Mouse (Mus musculus) heart, embryonic 16.5 days (tissue): ENCODE data around the gene Ppp1r9b. TPM values are rescaled to one million over a fixed set of nuclear protein-coding genes. Genes with fewer than 3 reads are reported as not detected.

Experiments used
- ATAC-seq: fragments of 200-750 bp; cut with Nextera tagmentation; replicated peaks from 2 replicates; pipeline ENCODE4 v1.8.0; 2017; ENCODE audit warnings: moderate number of reproducible peaks; ENCODE audit not compliant: insufficient read depth, low FRiP score; ENCODE audit errors: extremely low read depth
- H3K27ac ChIP-seq: fragments of 300-500 bp; sonication (generic); 2 replicates; pipeline ENCODE4 v1.5.1; 2014; ENCODE audit warnings: mild to moderate bottlenecking, low read length, control low read depth, moderate library complexity
- H3K27me3 ChIP-seq: fragments of 300-500 bp; sonication (generic); 2 replicates; pipeline ENCODE4 v1.6.1; 2014; ENCODE audit warnings: low read length, mixed read lengths; ENCODE audit not compliant: control insufficient read depth, insufficient read depth
- H3K36me3 ChIP-seq: fragments of 300-500 bp; sonication (generic); 2 replicates; pipeline ENCODE4 v1.6.1; 2014; ENCODE audit not compliant: control insufficient read depth, insufficient read depth
- H3K4me1 ChIP-seq: fragments of 300-500 bp; sonication (generic); 2 replicates; pipeline ENCODE4 v1.6.1; 2014; ENCODE audit warnings: low read length, mixed read lengths; ENCODE audit not compliant: control insufficient read depth, insufficient read depth
- H3K4me2 ChIP-seq: fragments of 300-500 bp; sonication (generic); 2 replicates; pipeline ENCODE4 v1.6.1; 2014; ENCODE audit warnings: low read depth, mild to moderate bottlenecking, control low read depth, low read length
- H3K4me3 ChIP-seq: fragments of 300-500 bp; sonication (generic); 2 replicates; pipeline ENCODE4 v1.5.1; 2014; ENCODE audit warnings: mild to moderate bottlenecking, control low read depth, low read length
- H3K9ac ChIP-seq: fragments of 300-500 bp; sonication (generic); 2 replicates; pipeline ENCODE4 v1.6.1; 2014; ENCODE audit warnings: low read length, control low read depth
- H3K9me3 ChIP-seq: fragments of 300-500 bp; sonication (generic); replicated peaks from 2 replicates; pipeline ENCODE4 v1.6.1; 2016; ENCODE audit warnings: low read length; ENCODE audit not compliant: control insufficient read depth
- WGBS: fragments of 180-500 bp; shearing (Covaris S2); extraction: QIAGEN DNeasy Blood & Tissue Kit; methylation state at CpG from one replicate; pipeline ENCODE4 v1.1.7; 2014; 5-methylcytosine and 5-hydroxymethylcytosine counted together
- polyA plus RNA-seq: library from polyadenylated mRNA; unstranded; fragments of >200 nt; fragmentation: Nextera tagmentation; extraction: Ambion mirVana; gene quantifications from 2 replicates; pipeline ENCODE4 v1.2.1, GENCODE M21; 2015

Gene Ppp1r9b
- polyA plus RNA-seq, 1 experiment from 2014 or later: 5.8 TPM

- peak overlapping the region; percentile 80 for H3K4me2 ChIP-seq
- peaks cover 17% of the 10 kb centered on the region for H3K36me3 ChIP-seq
- H3K4me1 ChIP-seq: peaks cover 13% of the 10 kb centered on the region
- H3K27ac ChIP-seq: peak overlapping the region; percentile 96
- ATAC-seq: peak; percentile 69
- WGBS: 2% methylated on average over 20 of the region's 20 CpGs
- H3K4me3 ChIP-seq: peak overlapping the region; percentile 92
- H3K27me3 ChIP-seq: no peaks in the 10 kb centered on the region
- no peaks in the 10 kb centered on the region for H3K9me3 ChIP-seq
- peak overlapping the region; percentile 95 for H3K9ac ChIP-seq
Observed at GRCm38 (mm10) chr11:95040491-95041138, 49.8 kb downstream of the Ppp1r9b start.

- under 1% methylated on average over 41 of the region's 41 CpGs for WGBS
- Histone ChIP-seq H3K4me2 (peak within 1 kb of the TSS; percentile 80), H3K27me3 (no peaks in the 10 kb centered on the region), H3K36me3 (peaks cover 15% of the 10 kb centered on the region), H3K27ac (peak within 1 kb of the TSS; percentile 96), H3K9me3 (no peaks in the 10 kb centered on the region), H3K4me1 (peaks cover 13% of the 10 kb centered on the region), H3K4me3 (peak within 1 kb of the TSS; percentile 92), H3K9ac (peak within 1 kb of the TSS; percentile 95)
- ATAC-seq: peak; percentile 95
Observed at GRCm38 (mm10) chr11:95041139-95041609, 50.3 kb downstream of the Ppp1r9b start, which contains the start of gene Pdk2. TSS of gene Pdk2 (minus strand) at chr11:95041354.

GRCm38 (mm10) chr11:95042096-95042495, 51.3 kb downstream of the Ppp1r9b start:
- H3K4me2 ChIP-seq: peak overlapping the region; percentile 80
- H3K9ac ChIP-seq: peak overlapping the region; percentile 62
- no peak for ATAC-seq
- no peaks in the 10 kb centered on the region for H3K27me3 ChIP-seq
- H3K9me3 ChIP-seq: no peaks in the 10 kb centered on the region
- under 1% methylated on average over 11 of the region's 11 CpGs for WGBS
- H3K4me3 ChIP-seq: peak overlapping the region; percentile 92
- H3K36me3 ChIP-seq: peaks cover 7% of the 10 kb centered on the region
- H3K4me1 ChIP-seq: peaks cover 13% of the 10 kb centered on the region
- H3K27ac ChIP-seq: peak overlapping the region; percentile 77

GRCm38 (mm10) chr11:95043060-95043459, 52.2 kb downstream of the Ppp1r9b start:
- Histone ChIP-seq H3K4me1 (peaks cover 13% of the 10 kb centered on the region), H3K9me3 (no peaks in the 10 kb centered on the region), H3K4me3 (no peak overlapping the region), H3K36me3 (peaks cover 5% of the 10 kb centered on the region), H3K27ac (no peak overlapping the region), H3K27me3 (no peaks in the 10 kb centered on the region), H3K4me2 (no peak overlapping the region), H3K9ac (no peak overlapping the region)
- 79% methylated on average over 4 of the region's 4 CpGs for WGBS
- no peak for ATAC-seq

- Histone ChIP-seq H3K9me3 (no peaks in the 10 kb centered on the region), H3K27me3 (no peaks in the 10 kb centered on the region), H3K9ac (no peak overlapping the region), H3K4me3 (no peak overlapping the region), H3K4me1 (peaks cover 13% of the 10 kb centered on the region), H3K27ac (no peak overlapping the region), H3K4me2 (no peak overlapping the region), H3K36me3 (peaks cover 3% of the 10 kb centered on the region)
- no peak for ATAC-seq
- WGBS: 52% methylated on average over 7 of the region's 7 CpGs
Observed at GRCm38 (mm10) chr11:95043608-95044007, 52.8 kb downstream of the Ppp1r9b start.

GRCm38 (mm10) chr11:95044185-95044870, 53.5 kb downstream of the Ppp1r9b start:
- H3K36me3 ChIP-seq: no peaks in the 10 kb centered on the region
- no peak overlapping the region for H3K4me3 ChIP-seq
- no peak for ATAC-seq
- H3K4me2 ChIP-seq: no peak overlapping the region
- H3K27ac ChIP-seq: no peak overlapping the region
- H3K27me3 ChIP-seq: no peaks in the 10 kb centered on the region
- no peak overlapping the region for H3K9ac ChIP-seq
- H3K4me1 ChIP-seq: peaks cover 13% of the 10 kb centered on the region
- 66% methylated on average over 12 of the region's 13 CpGs for WGBS
- no peaks in the 10 kb centered on the region for H3K9me3 ChIP-seq

GRCm38 (mm10) chr11:95046980-95047680, 56.3 kb downstream of the Ppp1r9b start:
- Histone ChIP-seq H3K4me1 (no peaks in the 10 kb centered on the region), H3K9ac (no peak overlapping the region), H3K27me3 (no peaks in the 10 kb centered on the region), H3K4me2 (no peak overlapping the region), H3K9me3 (no peaks in the 10 kb centered on the region), H3K36me3 (no peaks in the 10 kb centered on the region), H3K27ac (no peak overlapping the region), H3K4me3 (no peak overlapping the region)
- ATAC-seq: 0 out of 2 replicates have a peak, but pooled peaks have one; percentile 47
- 50% methylated on average over 9 of the region's 9 CpGs for WGBS

GRCm38 (mm10) chr11:95053062-95053461, 62.2 kb downstream of the Ppp1r9b start:
- Histone ChIP-seq H3K9me3 (no peaks in the 10 kb centered on the region), H3K9ac (no peak overlapping the region), H3K4me2 (no peak overlapping the region), H3K4me3 (no peak overlapping the region), H3K4me1 (no peaks in the 10 kb centered on the region), H3K27me3 (no peaks in the 10 kb centered on the region), H3K27ac (no peak overlapping the region), H3K36me3 (0 out of 2 replicates have a peak, but pooled peaks cover 9% of the 10 kb centered on the region)
- 55% methylated on average over 9 of the region's 9 CpGs for WGBS
- no peak for ATAC-seq
